Mouse (Mus musculus): ENCODE data around the gene Ap1ar.

GRCm38 (mm10) chr3:127834040-127834439 lies 3.3 kb downstream of the Ap1ar start:
- TF ChIP-seq POLR2A (IDR thresholded peaks at IDR 0.05; ENCODE audit: extremely low read depth, insufficient read depth, low read length) (no peak), CTCF (IDR thresholded peaks at IDR 0.05; ENCODE audit: low read depth, low read length) (no peak)
